Mouse (Mus musculus) MEL (cell line): ENCODE measurements at regions not wholly inside any gene's neighbourhood (a gene's known extent, or its start where the extent isn't known, plus 50 kb on each side); places are given as distances from the start of the nearest gene placed in this dataset.

ENCODE experiments used
- CHD2 ChIP-seq: IDR thresholded peaks from 2 replicates; pipeline ENCODE4 v1.6.1; 2011; ENCODE audit warnings: low read length, improper control_type of control experiment
- CTCF ChIP-seq, 3 experiments: IDR thresholded peaks in 2 of 3; conservative IDR thresholded peaks in 1 of 3; 2 replicates each; pipeline ENCODE4 v1.5.1; 2011 to 2012; ENCODE audit warnings: low read length in 3 of 3, low read depth in 2 of 3, mild to moderate bottlenecking in 2 of 3, improper control_type of control experiment in 1 of 3, inconsistent platforms in 1 of 3, mixed read lengths in 1 of 3, moderate library complexity in 1 of 3; ENCODE audit not compliant: control insufficient read depth in 1 of 3, insufficient read depth in 1 of 3, poor library complexity in 1 of 3, severe bottlenecking in 1 of 3
- EP300 ChIP-seq, 2 experiments: IDR thresholded peaks; 2 replicates each; pipeline ENCODE4 v1.6.1; 2011; ENCODE audit warnings: improper control_type of control experiment in 2 of 2, low read length in 2 of 2, low read depth in 1 of 2, mild to moderate bottlenecking in 1 of 2
- GATA1 ChIP-seq: IDR thresholded peaks from 2 replicates; pipeline ENCODE4 v1.6.1; 2011; ENCODE audit warnings: low read depth, low read length, improper control_type of control experiment
- JUND ChIP-seq: IDR thresholded peaks from 2 replicates; pipeline ENCODE4 v1.6.1; 2011; ENCODE audit warnings: low read depth, mild to moderate bottlenecking, improper control_type of control experiment, low read length
- MYC ChIP-seq: IDR thresholded peaks from 2 replicates; pipeline ENCODE4 v1.6.1; 2011; ENCODE audit warnings: low read depth, mild to moderate bottlenecking, low read length, improper control_type of control experiment, moderate library complexity
- TCF12 ChIP-seq: IDR thresholded peaks from 2 replicates; pipeline ENCODE4 v1.6.1; 2014; ENCODE audit warnings: low read depth, mild to moderate bottlenecking, inconsistent platforms, low read length, improper control_type of control experiment, moderate library complexity
- USF1 ChIP-seq: IDR thresholded peaks from 2 replicates; pipeline ENCODE4 v1.6.1; 2014; ENCODE audit warnings: low read depth, mild to moderate bottlenecking, inconsistent platforms, low read length, improper control_type of control experiment, moderate library complexity
- USF2 ChIP-seq, 2 experiments: IDR thresholded peaks; 2 replicates each; pipeline ENCODE4 v1.6.1; 2011 to 2012; ENCODE audit warnings: improper control_type of control experiment in 2 of 2, low read length in 2 of 2, borderline replicate concordance in 1 of 2, inconsistent platforms in 1 of 2, low read depth in 1 of 2, mild to moderate bottlenecking in 1 of 2; ENCODE audit not compliant: insufficient read depth in 1 of 2
- ZNF384 ChIP-seq: IDR thresholded peaks from 2 replicates; pipeline ENCODE4 v1.6.1; 2012; ENCODE audit warnings: low read depth, mild to moderate bottlenecking, inconsistent platforms, low read length, improper control_type of control experiment

DNA sequence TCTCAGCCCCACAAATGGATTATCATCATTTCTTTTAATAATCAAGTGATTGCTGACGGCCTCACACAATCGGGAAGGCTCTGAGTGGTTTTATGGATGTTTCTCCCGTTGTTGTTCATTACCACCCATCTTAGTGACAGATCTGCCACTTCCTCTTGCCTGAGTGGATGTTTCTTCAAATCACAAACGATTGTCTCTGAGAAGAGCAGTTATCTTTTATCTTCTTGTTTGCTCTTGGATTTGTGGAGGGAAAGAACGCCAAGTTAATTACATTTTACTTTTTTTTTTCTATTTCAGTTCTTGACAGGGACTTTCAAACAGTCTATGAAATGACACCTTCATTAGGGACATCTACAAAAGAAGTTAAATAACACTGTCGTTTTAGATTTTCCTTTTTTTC, 272.3 kb downstream of the Wdr20rt start:
- no peak for TF ChIP-seq CHD2
- TF ChIP-seq MYC = no peak
- TF ChIP-seq ZNF384 = peak; percentile 63; the same call in 1 of the 2 replicates
- TF ChIP-seq USF2 (IDR thresholded peaks at IDR 0.05; ENCODE audit: borderline replicate concordance in 1 of 2, insufficient read depth in 1 of 2, low read depth in 1 of 2, low read length in 2 of 2) = no peak
- no peak for TF ChIP-seq CTCF (IDR thresholded peaks at IDR 0.05 in 2 of 3, conservative IDR thresholded peaks at IDR 0.05 in 1 of 3; ENCODE audit: control insufficient read depth in 1 of 3, insufficient read depth in 1 of 3, low read depth in 2 of 3, low read length in 3 of 3, poor library complexity in 1 of 3, severe bottlenecking in 1 of 3)
- TF ChIP-seq JUND = no peak
- TF ChIP-seq USF1 = no peak
- 0 out of 2 replicates have a peak, but pooled peaks have one; percentile 12 for TF ChIP-seq TCF12
- peak; percentile 49; the same call in 1 of the 2 replicates for TF ChIP-seq GATA1
- TF ChIP-seq EP300 (IDR thresholded peaks at IDR 0.05; ENCODE audit: low read depth in 1 of 2, low read length in 2 of 2) = peak; percentile 5 to 54; a peak in 1 of 4 replicates
